Mouse (Mus musculus) cerebellum, postnatal 36 days (tissue): ENCODE results near the gene Nom1.
A peak's percentile ranks its signal among the peaks of the same experiment; 100 is the strongest.

Experiments
- DNase-seq, 2 experiments: peaks; one replicate each; pipeline ENCODE4 v3.0.0; 2021 to 2022; ENCODE audit warnings: mixed read lengths in 2 of 2

Gene Nom1

DNA sequence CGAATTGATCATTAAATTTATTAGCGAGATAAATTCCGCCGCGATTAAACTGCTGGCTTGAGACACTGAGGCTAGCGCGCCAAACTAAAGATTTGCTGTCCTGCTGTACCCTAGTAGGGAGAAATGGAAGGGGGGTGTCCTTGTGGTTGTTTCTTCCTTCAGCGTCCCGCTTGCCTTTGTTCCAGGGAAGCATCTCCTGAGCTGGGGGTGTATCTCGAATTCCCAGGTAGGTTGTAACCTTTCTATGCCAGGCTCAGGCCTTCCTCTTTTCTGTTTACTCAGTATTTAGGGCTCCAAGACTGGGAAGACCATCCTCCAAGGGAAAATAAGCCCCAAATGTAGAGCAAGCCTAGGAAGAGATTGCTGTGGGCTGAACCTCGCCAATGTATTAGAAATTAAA, 36.9 kb downstream of the Nom1 start:
- DNase-seq = no peak

DNA sequence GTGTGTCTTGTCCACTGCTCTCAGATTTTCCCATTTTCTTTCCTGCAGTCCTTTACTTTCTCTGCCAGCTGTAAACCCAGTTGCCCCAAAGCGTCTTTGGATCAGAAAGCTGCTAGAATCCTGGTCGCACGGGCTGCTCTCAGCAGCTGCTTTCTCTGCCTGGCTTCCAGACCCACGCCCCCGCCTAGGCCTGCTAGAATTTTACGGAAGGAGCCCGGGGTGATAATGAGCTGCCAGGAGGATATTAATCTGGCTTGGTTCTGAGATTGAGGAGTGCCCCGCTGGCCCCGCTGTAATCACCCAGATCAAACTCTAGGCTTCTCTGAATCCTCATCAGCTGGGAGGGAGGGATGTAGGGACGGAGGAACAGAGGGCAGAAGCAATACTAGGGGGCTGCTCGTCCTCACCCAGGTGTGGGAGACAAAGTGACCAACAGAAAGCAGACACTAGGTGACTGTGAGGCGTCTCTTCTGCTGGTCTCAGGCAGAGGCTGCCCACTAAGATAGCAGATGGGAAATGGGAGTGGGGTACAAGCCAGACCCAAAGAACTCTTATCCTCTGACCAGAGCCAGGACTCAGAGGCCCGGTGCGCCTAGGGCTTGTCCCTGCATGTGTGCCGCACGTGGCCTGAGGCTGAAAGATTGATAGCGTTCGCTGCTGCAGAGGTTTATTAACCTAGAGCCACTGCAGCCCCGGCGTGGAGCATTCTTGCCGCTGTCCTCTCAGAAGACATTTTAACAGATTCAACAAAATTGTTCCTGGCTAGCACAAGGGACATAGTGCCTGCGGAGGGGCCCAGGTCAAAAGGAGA, 37.6 kb downstream of the Nom1 start:
- DNase-seq = no peak

DNA sequence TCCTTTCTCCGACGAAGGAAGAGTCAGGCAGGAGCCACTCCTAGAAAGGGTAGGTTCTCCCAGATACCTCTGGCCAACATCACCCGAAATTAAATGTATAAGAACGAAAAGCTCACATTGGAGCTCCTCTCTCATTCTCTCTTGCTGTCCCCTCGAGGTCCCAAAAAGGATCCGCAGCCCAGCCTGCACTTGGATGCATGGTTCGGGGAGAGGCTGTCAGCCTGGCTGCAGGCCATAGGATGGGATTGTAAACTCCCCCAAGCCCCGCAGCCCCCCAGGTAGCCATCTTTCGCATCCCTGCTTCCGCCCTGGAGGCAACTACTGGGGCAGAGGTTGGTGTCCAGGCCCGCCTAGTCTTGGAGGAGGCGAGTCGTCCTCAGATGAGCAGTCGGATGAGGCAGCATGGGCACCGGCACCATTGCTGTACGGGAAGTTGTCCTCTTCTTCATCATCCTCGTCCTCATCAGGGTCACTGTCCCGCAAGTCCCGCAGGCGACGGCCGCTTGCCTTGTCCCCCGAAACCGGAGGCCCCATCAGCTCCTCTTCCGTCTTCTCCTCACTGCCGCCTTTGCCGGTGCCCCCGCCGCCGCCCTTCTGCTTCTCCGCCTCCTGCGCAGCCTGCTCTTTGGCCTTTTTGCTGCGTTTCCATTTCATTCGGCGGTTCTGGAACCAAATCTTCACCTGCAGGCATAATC, 39.2 kb downstream of the Nom1 start:
- DNase-seq = no peak

DNA sequence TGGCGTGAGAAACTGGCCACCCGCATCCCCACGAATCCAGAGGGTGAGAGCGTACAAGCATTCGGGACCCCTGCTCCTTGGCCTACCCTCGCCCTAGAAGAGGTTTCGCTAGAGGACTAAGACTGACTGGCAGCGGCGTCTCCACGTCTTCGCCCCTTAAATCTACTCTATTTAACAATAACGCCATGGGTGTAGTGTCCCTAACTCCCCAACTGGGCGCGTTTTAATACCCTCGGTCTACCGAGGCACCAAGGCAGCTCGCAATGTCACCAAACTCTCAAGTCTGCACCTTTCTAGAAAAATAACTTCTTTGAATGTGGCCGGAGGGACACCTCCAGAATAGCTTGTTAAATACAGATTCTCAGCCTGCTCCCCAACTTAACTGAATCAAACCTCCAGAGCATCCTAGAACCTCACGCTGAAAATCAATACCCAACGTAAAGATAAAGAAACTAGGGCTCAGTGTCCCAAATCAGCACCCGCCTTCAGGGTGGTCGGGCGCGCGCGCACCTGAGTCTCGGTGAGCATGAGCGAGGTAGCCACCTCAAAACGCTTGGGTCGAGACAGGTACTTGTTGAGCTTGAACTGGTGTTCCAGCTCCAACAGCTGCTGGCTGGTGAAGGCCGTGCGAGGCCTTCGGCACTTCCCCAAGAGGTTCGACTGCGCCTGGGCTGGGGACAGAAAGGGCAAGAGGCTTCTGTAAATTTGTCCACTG, 39.9 kb downstream of the Nom1 start:
- DNase-seq = no peak

DNA sequence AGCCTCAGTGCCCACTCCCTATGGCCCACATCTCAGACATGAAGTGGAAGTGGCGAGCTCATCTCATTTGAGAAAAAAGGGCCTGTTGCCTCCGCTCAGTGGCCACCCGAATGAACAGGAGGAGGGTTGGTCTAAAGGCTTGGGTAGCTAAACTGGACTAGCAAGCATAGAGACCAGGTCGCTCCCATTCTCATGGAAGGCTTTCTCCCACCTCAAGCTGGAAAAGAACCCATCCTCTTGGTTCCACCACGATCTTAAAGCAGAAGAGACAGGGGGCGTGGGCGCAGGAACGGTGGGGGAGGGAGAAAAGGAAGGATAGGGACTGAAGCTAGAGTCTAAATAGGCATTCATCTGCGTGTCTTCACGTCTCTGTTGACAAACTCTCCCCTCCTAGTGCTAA, 40.6 kb downstream of the Nom1 start:
- DNase-seq = no peak

DNA sequence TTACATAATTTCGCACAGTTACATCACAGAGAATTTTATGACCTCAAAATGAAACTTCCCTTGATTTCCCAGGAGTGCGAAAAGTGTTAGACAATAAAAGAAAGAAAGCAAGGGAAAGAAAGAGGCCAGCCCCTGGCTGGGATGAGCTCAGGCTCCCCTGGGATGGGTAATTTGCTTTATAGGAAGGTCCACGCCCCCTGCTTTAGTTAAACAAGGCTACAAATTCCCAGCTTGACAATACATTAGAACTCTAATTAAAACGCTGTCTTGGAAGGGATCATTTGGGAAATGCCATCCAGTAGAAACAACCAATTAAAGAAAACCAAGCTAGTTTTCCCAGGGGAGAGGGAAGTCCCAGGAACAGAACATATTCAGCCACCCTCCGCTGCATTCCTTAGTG, 41.1 kb downstream of the Nom1 start:
- DNase-seq = no peak

DNA sequence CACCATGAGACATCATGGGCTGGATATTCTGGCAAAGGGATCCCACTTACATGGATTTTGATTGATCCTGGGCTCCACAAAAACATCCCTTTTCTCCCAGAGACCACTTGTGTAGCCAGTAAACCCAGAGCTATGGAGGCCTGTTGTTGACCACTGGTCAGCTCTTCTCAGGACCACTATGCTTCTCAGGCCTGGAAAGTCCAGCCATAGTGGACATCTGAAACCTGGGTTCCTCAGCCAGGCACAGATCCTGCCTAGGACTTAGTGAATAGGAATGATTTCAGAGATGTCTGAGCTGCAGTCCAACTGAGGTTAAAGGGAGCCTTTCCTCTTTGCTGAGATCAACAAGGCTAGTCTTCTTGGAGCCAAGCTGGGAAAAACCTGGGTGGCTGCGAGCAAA, 41.6 kb downstream of the Nom1 start:
- DNase-seq = no peak

DNA sequence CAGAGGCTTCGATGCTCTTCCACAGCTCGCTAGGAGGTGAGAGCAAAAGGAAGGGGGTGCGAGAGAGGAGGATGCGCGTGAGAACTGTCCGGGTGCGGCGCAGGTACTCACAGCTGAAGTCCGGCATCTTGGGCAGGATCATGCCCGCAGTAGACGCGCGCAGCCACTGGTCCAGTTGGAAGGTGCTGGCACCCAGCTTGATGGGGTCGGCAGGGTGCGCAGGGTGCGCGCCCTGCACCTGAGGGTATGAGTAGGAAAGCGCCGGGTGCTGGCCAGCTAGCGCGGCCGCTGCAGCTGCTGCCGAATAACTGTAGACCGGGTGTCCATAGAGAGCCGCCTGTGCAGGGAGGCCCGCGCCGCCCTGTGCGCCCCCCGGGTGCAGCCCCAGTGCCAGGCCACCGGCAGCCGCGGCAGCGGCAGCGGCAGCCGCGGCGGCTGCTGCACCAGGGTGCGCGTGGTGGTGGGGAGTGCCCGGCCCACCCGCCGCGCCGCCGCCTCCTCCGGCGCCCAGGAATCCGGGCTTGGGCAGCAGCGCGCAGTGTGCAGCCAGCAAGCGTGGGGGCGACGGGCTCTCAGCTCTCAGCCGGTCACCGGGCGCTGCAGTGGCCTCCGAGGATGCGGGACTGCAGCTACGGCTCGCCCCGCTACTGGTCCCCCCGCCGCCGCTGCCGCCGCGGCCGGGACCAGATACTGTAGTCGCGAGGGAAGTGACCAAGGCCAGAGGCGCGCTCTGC, 43.2 kb downstream of the Nom1 start:
- no peak for DNase-seq

DNA sequence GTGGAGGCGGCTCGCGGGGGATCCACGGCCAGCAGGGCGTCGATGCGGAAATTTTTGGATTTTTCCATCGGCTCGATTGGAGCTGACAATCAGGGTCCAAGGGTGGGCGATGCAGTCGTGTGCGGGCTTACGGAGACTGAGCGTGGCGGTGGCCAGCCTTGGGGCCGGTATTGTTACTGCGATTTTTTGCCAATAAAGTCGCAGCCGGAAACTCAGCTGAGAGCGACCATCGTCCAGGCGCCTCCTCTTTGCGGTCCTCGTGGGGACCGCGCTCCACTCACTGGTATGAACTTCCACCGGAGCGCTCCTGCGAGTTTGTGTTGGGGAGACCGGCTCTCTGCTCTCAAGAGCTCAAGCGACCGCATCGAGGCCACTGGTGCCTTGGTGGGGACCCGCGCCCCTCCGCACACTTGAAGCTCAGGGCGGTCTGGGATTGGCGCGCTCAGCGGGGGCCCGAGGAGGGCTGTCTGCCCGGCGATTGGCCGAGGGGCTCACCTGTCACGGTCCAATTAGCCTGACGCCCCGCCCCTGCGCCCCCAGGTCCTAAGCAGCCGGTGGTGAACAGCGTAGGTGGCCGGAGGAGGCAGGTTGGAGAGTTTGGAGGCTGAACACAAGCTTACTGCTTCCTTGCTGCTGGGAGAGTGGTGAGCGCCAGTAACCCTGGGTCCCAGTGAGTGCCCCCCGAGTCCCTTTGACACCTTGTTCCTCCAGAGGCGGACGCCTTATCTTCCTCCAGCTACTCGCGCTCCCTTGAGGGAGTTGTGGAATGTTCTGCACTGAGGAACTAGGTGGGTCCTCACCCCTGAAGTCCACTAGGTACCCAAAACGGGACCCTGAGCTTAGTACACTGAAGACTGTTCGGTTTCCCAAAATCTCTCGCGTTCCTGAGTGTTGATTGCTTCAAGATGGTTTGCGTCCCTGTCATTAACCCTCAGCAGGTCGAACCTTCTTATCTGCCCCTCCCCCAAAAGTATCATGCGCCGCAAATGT, 44.0 kb downstream of the Nom1 start, which contains the start of gene Mnx1:
Gene Mnx1 (minus strand): TSS at position 263 of the 990 bp plus-strand sequence.
- no peak for DNase-seq

DNA sequence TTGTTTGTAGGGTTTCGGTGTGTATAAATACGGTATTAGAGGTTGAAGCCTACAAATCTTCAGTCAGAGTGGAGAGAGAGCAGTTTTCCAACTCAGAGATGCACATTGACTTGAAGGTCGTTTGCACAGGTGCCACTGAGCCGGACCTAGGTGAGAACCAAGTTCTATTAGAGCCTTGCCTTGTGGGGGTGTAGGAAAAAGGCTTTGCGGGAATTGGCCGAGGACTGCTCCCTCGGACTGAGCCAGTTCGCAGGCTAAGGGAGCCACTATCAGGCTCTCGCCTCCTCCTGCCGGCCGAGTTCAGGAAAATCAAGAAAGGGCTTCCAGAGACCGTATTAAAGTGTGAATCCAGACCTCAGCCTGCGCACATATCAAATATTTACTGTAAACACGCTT, 44.7 kb downstream of the Nom1 start:
- peak in 1 of 2 experiments; percentile 13 for DNase-seq

DNA sequence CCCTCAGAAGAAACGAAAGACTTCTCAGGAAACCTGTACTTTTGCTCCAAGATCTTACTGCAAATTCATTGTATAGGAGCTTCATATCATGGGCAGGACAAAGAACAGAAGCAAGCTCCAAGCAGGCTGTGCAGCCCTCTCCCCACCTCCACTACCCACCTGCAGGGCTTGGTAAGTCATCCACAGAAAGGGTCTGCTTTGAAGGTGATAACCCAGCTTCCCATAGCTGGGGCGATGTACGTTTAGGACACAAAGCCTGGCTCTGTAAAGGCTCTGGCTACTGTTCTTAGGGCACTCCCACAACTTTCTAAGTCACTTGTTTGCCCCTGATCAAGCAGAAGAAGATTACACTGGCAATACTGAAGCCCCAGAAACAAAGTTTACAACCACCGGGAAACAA, 49.3 kb downstream of the Nom1 start:
- DNase-seq = no peak

DNA sequence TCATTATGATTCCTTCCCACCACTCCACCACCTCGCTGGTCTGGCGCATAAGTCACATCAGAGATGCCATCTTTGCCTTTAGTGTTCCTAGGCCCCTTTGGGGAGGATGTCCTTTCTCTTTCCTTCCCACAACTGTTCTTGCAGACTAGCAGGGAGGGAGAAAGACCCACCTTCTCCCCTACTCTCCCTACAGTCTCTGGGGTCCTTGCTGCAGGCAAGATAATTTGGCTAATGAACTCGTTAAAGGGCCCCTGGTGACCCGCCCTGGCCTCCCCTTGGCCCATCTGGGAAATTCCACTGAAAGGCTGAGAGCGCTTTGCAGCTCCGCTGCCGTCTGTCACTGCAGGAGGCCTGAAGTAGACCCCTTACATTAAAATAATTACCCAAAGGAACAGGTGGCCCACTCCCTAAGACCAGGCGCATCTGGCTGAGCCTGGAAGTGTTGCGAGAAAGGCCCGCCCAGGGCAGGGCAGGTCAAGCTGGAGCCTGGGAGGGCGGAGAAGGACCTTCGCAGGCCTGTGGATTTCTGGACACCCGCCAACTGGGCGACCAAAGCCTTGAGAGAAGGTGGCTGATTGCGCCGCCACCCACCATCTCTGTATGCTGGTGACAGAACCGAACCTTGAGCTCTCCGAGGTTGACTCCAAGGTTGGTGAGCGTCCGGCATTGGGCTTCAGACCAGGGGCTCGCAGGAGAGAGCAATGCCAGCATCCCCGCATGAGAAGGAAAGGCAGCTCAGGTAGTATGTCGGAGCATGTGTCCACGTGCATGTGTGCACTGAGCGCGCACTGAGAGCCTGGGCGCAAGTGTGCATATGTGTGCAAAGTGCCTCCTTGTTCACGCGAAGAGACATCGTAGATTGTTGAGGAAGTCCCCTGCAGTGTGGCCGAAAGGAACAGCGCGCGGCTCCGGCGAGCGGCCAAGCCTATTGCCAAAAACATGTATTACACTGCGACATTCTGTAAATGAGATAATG, 50.8 kb downstream of the Nom1 start:
- no peak for DNase-seq

DNA sequence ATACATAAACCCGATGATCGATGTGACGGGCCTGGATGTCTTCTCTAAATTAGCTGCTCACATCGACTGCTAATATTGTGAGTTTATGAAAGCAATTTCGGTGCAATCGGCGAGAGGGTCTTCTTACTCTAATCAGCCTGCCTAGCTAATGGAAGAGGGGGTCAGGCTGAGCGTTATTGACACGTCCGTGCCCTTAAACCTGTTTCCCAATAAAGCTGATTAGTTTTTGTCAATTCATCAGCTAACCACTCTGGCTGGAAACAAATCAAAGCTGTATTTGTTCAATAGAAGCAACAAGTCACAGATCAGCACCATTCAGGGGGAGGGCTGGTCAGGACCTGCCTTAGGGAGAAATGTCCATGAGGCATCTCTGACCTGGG, 51.5 kb downstream of the Nom1 start:
- no peak for DNase-seq

DNA sequence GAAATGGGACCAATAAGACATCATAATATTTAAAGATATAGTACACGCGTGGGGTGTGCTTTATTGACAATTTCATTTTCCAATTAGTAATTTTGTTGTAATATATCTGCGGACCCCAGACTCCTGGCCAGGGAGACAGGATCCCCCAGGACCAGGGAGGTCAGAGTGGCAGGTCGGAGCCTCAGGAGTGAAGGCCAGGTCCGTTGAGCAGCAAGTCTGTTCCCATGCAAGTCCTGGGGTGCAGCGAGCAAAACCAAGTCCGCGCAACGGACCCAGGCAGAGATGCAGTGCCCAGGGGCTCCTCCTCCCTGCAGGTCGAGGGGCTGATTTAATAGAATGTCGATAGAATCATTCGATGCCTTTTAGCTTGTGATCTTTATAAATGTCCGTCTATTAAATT, 52.9 kb downstream of the Nom1 start:
- no peak for DNase-seq

DNA sequence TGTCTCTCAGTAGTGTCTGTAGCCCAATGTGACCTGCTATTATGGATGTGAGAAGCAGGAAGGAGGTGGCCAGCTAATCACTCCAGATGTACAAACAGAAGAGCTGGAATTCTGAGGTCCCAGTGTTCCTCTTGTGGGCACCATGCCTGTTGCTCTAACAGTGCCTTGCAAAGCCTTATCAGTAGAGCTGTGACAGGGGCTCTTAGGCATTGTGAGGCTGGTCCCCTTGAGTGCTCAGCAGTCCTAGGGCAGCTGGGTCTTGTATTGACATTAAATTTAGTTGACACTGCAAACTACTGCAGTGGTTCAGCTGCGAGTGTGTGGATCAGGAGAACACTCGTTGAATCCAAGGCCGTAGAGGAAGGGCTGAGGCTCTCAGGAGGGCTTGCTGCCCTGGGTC, 72.5 kb downstream of the Nom1 start:
- DNase-seq = no peak
